Mouse (Mus musculus) liver, embryonic 14.5 days (tissue): ENCODE results near the gene Srd5a3.

Experiments used
- CTCF ChIP-seq: IDR thresholded peaks from 2 replicates; pipeline ENCODE4 v1.5.1; 2016; ENCODE audit warnings: antibody characterized with exemption, low read depth, control low read depth
- EP300 ChIP-seq: IDR thresholded peaks from 2 replicates; pipeline ENCODE4 v1.6.1; 2016; ENCODE audit warnings: antibody characterized with exemption, low read depth

GRCm38 (mm10) chr5:76194377-76194945 is 54.4 kb downstream of the Srd5a3 start:
- no peak for TF ChIP-seq EP300
- TF ChIP-seq CTCF: no peak
